Mouse (Mus musculus) CH12.LX (cell line): ENCODE measurements around the gene Wsb2. TPM values are rescaled to one million over a fixed set of nuclear protein-coding genes. Genes with fewer than 3 reads are reported as not detected.

Experiments
- DNase-seq: peaks from one replicate; pipeline ENCODE4 v3.0.0-alpha.2; 2013; ENCODE audit errors: extremely low read depth
- H3K27ac ChIP-seq: 2 replicates; pipeline ENCODE4 v1.5.1; 2012; ENCODE audit warnings: low read depth, mild to moderate bottlenecking, control low read depth, moderate library complexity; ENCODE audit not compliant: insufficient read depth
- H3K27me3 ChIP-seq: replicated peaks from 2 replicates; pipeline ENCODE3; 2012; ENCODE audit warnings: inconsistent platforms
- H3K36me3 ChIP-seq, 2 experiments: replicated peaks in 1 of 2; 2 replicates each; pipeline versions ENCODE3 to v1.6.1; 2012; ENCODE audit warnings: inconsistent platforms in 1 of 2, low read length in 1 of 2, mild to moderate bottlenecking in 1 of 2, mixed read lengths in 1 of 2, moderate library complexity in 1 of 2; ENCODE audit not compliant: control insufficient read depth in 1 of 2, insufficient read depth in 1 of 2
- H3K4me1 ChIP-seq, 2 experiments: 2 replicates each; pipeline ENCODE4 v1.6.1; 2012; ENCODE audit warnings: inconsistent platforms in 1 of 2, moderate library complexity in 1 of 2; ENCODE audit not compliant: insufficient read depth in 2 of 2, control insufficient read depth in 1 of 2
- H3K4me2 ChIP-seq: 2 replicates; pipeline ENCODE4 v1.6.1; 2012; ENCODE audit warnings: low read depth, mild to moderate bottlenecking, control low read depth; ENCODE audit not compliant: poor library complexity, insufficient read depth, severe bottlenecking
- H3K4me3 ChIP-seq, 3 experiments: fragments of 150-350 bp in 1 of 3; sonication (generic) in 1 of 3; replicated peaks in 1 of 3; 2 replicates each; pipeline versions ENCODE3 to v1.5.1; 2011 to 2012; ENCODE audit warnings: low read depth in 2 of 3, low read length in 2 of 3, mild to moderate bottlenecking in 2 of 3, moderate library complexity in 2 of 3, control low read depth in 1 of 3, improper control_type of control experiment in 1 of 3, inconsistent platforms in 1 of 3, mixed read lengths in 1 of 3; ENCODE audit not compliant: poor library complexity in 1 of 3
- H3K79me2 ChIP-seq: replicated peaks from 2 replicates; pipeline ENCODE4 v1.6.1; 2012; ENCODE audit warnings: mild to moderate bottlenecking, moderate library complexity; ENCODE audit not compliant: control insufficient read depth, poor library complexity, insufficient read depth, severe bottlenecking; ENCODE audit errors: extremely low read depth
- H3K9ac ChIP-seq: 2 replicates; pipeline ENCODE4 v1.6.1; 2012; ENCODE audit warnings: low read depth, mild to moderate bottlenecking, control low read depth, moderate library complexity; ENCODE audit not compliant: insufficient read depth
- H3K9me3 ChIP-seq: replicated peaks from 2 replicates; pipeline ENCODE3; 2012; ENCODE audit warnings: low read length, inconsistent platforms, mixed read lengths
- BHLHE40 ChIP-seq: IDR thresholded peaks from 2 replicates; pipeline ENCODE4 v1.6.1; 2011; ENCODE audit warnings: mild to moderate bottlenecking, low read depth, low read length, improper control_type of control experiment
- CHD1 ChIP-seq: IDR thresholded peaks from 2 replicates; pipeline ENCODE4 v1.6.1; 2012; ENCODE audit warnings: low read depth, low read length, improper control_type of control experiment, inconsistent platforms
- CTCF ChIP-seq, 2 experiments: IDR thresholded peaks in 1 of 2; conservative IDR thresholded peaks in 1 of 2; 2 replicates each; pipeline ENCODE4 v1.5.1; 2011 to 2012; ENCODE audit warnings: low read depth in 2 of 2, low read length in 2 of 2, improper control_type of control experiment in 1 of 2, inconsistent platforms in 1 of 2, mild to moderate bottlenecking in 1 of 2, moderate library complexity in 1 of 2
- ELF1 ChIP-seq: IDR thresholded peaks from 2 replicates; pipeline ENCODE4 v1.6.1; 2014; ENCODE audit warnings: low read depth, mild to moderate bottlenecking, inconsistent platforms, low read length, improper control_type of control experiment
- EP300 ChIP-seq: IDR thresholded peaks from 2 replicates; pipeline ENCODE4 v1.6.1; 2011; ENCODE audit warnings: low read length, improper control_type of control experiment
- JUN ChIP-seq: IDR thresholded peaks from 2 replicates; pipeline ENCODE4 v1.6.1; 2011; ENCODE audit warnings: low read depth, mild to moderate bottlenecking, low read length, improper control_type of control experiment, moderate library complexity; ENCODE audit not compliant: insufficient read depth
- MAX ChIP-seq: IDR thresholded peaks from 2 replicates; pipeline ENCODE4 v1.6.1; 2011; ENCODE audit warnings: low read length, improper control_type of control experiment
- MEF2A ChIP-seq: IDR thresholded peaks from 2 replicates; pipeline ENCODE4 v1.6.1; 2014; ENCODE audit warnings: low read depth, mild to moderate bottlenecking, inconsistent platforms, low read length, improper control_type of control experiment, borderline replicate concordance
- NELFE ChIP-seq: IDR thresholded peaks from 2 replicates; pipeline ENCODE4 v1.6.1; 2011; ENCODE audit warnings: low read depth, low read length, improper control_type of control experiment
- NRF1 ChIP-seq: IDR thresholded peaks from 2 replicates; pipeline ENCODE4 v1.6.1; 2014; ENCODE audit warnings: low read depth, mild to moderate bottlenecking, inconsistent platforms, low read length, improper control_type of control experiment, moderate library complexity
- PAX5 ChIP-seq: IDR thresholded peaks from 2 replicates; pipeline ENCODE4 v1.6.1; 2012; ENCODE audit warnings: low read length, inconsistent platforms, mixed read lengths
- POLR2A ChIP-seq: IDR thresholded peaks from 2 replicates; pipeline ENCODE4 v1.6.1; 2011; ENCODE audit warnings: low read depth, mild to moderate bottlenecking, improper control_type of control experiment, low read length
- RAD21 ChIP-seq: IDR thresholded peaks from 2 replicates; pipeline ENCODE4 v1.6.1; 2011; ENCODE audit warnings: low read depth, mild to moderate bottlenecking, low read length, improper control_type of control experiment, moderate library complexity
- SIN3A ChIP-seq: IDR thresholded peaks from 2 replicates; pipeline ENCODE4 v1.6.1; 2012; ENCODE audit warnings: low read length, improper control_type of control experiment, inconsistent platforms
- SMC3 ChIP-seq: IDR thresholded peaks from 2 replicates; pipeline ENCODE4 v1.6.1; 2011; ENCODE audit warnings: low read depth, low read length, improper control_type of control experiment
- TBP ChIP-seq: conservative IDR thresholded peaks from 2 replicates; pipeline ENCODE4 v1.6.1; 2011; ENCODE audit warnings: low read depth, low read length, improper control_type of control experiment
- TCF12 ChIP-seq: IDR thresholded peaks from 2 replicates; pipeline ENCODE4 v1.6.1; 2014; ENCODE audit warnings: low read depth, mild to moderate bottlenecking, inconsistent platforms, low read length, improper control_type of control experiment
- UBTF ChIP-seq: IDR thresholded peaks from 2 replicates; pipeline ENCODE4 v1.6.1; 2012; ENCODE audit warnings: low read depth, mild to moderate bottlenecking, inconsistent platforms, low read length, improper control_type of control experiment, moderate library complexity
- USF1 ChIP-seq: IDR thresholded peaks from 2 replicates; pipeline ENCODE4 v1.6.1; 2014; ENCODE audit warnings: low read depth, mild to moderate bottlenecking, inconsistent platforms, low read length, improper control_type of control experiment
- USF2 ChIP-seq: conservative IDR thresholded peaks from 2 replicates; pipeline ENCODE4 v1.6.1; 2011; ENCODE audit warnings: low read depth, low read length, improper control_type of control experiment
- ZC3H11A ChIP-seq: IDR thresholded peaks from 2 replicates; pipeline ENCODE4 v1.6.1; 2012; ENCODE audit warnings: low read depth, mild to moderate bottlenecking, inconsistent platforms, low read length, improper control_type of control experiment
- ZKSCAN1 ChIP-seq: IDR thresholded peaks from 2 replicates; pipeline ENCODE4 v1.6.1; 2012; ENCODE audit warnings: low read depth, inconsistent platforms, low read length, improper control_type of control experiment, borderline replicate concordance
- ZNF384 ChIP-seq: IDR thresholded peaks from 2 replicates; pipeline ENCODE4 v1.6.1; 2012; ENCODE audit warnings: low read depth, low read length, improper control_type of control experiment, inconsistent platforms
- dilution Hi-C: fragments of 300-500 bp; cut with MboI; formaldehyde crosslinking; loops from 2 replicates; pipeline ENCODE4 v1.14.3; 2020; ENCODE audit warnings: low sequenced_read_pairs; ENCODE audit not compliant: extremely low pct_unique_long_range_greater_than_20kb, extremely low pct_ligation_motif_present
- in situ Hi-C: fragments of 300-500 bp; cut with MboI; formaldehyde crosslinking; loops from 3 replicates; pipeline ENCODE4 v1.14.3; 2019; ENCODE audit warnings: low sequenced_read_pairs, low pct_ligation_motif_present, low pct_unique_long_range_greater_than_20kb, mixed read lengths
- polyA plus RNA-seq: library from polyadenylated mRNA; unstranded; fragments of >175 nt; gene quantifications from 2 replicates; pipeline ENCODE4 v1.2.1, GENCODE M21; 2012; ENCODE audit warnings: low read depth; ENCODE audit not compliant: insufficient read length
- total RNA-seq, 2 experiments: library from RNA; depleted of rRNA; stranded (reverse); fragments of 300-350 nt in 1 of 2; fragments of >200 nt in 1 of 2; gene quantifications; 2 replicates each; pipeline ENCODE4 v1.2.3; 2012 to 2014

Wsb2 gene
- total and polyA plus RNA-seq, 3 experiments = 36.1 to 44.2 (median 41.7) TPM

- DNase-seq = no peak
- TF ChIP-seq TCF12 (0 out of 2 replicates have a peak, but pooled peaks have one; percentile 55), JUN (no peak), SMC3 (peak; percentile 42; the same call in 1 of the 2 replicates), SIN3A (peak; percentile 43; the same call in 1 of the 2 replicates), BHLHE40 (peak; percentile 53), CTCF (conservative IDR thresholded peaks at IDR 0.05 in 1 of 2, IDR thresholded peaks at IDR 0.05 in 1 of 2; ENCODE audit: low read depth in 2 of 2, low read length in 2 of 2) (peak in 1 of 2 experiments; percentile 59; a peak in 2 of 4 replicates), NELFE (no peak), PAX5 (no peak), ZNF384 (peak; percentile 44), MEF2A (0 out of 2 replicates have a peak, but pooled peaks have one; percentile 12), USF1 (peak; percentile 64), MAX (peak; percentile 50; the same call in 1 of the 2 replicates), USF2 (peak; percentile 51; the same call in 1 of the 2 replicates), CHD1 (0 out of 2 replicates have a peak, but pooled peaks have one; percentile 53), RAD21 (peak; percentile 36)
- Histone ChIP-seq H3K79me2 (no peaks in the 10 kb centered on the region; the same call in 1 of the 2 replicates), H3K4me2 (peak overlapping the region; percentile 79), H3K9me3 (no peaks in the 10 kb centered on the region), H3K4me1 (peaks cover 0 to 25% of the 10 kb centered on the region in 2 experiments; a peak in 2 of 4 replicates), H3K36me3 (peaks cover 0 to 4% of the 10 kb centered on the region in 2 experiments), H3K4me3 (peak overlapping the region; percentile 62 to 79 (median 69)), H3K9ac (peak overlapping the region; percentile 49), H3K27me3 (peaks cover 6% of the 10 kb centered on the region), H3K27ac (peak overlapping the region; percentile 35; the same call in 1 of the 2 replicates)
- dilution Hi-C loops (no loop called here), in situ Hi-C loops (no loop called here)
Measured at GRCm38 (mm10) chr5:117415011-117415912, 58.2 kb downstream of the Wsb2 start.

DNA sequence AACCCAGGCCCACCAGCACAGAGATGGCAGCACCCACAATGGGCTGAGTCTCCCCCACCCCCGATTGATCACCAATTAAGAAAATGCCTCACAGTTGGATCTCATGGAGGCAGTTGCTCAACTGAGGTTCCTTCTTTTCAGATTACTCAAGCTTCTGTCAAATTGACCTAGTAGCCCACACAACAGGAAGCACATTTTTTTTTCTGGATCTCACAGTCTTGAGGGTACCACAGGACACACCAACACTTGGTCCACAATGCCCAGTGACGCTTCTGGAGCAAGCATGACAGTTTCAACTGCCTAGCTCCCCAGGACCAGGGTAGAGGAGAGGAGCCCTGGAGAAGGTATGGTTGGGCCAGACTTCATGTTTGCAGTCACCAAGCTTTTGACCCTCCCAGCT is 60.3 kb downstream of the Wsb2 start:
- H3K79me2 ChIP-seq = no peaks in the 10 kb centered on the region; the same call in 1 of the 2 replicates
- H3K4me2 ChIP-seq = no peak overlapping the region
- H3K27me3 ChIP-seq = no peaks in the 10 kb centered on the region
- peaks cover 2 to 25% of the 10 kb centered on the region in 2 experiments; a peak in 3 of 4 replicates for H3K4me1 ChIP-seq
- H3K4me3 ChIP-seq = no peak overlapping the region
- H3K9ac ChIP-seq = no peak overlapping the region
- in situ Hi-C loops = no loop called here
- DNase-seq = no peak
- peaks cover 0 to 4% of the 10 kb centered on the region in 2 experiments for H3K36me3 ChIP-seq
- no peak overlapping the region for H3K27ac ChIP-seq
- no peaks in the 10 kb centered on the region for H3K9me3 ChIP-seq
- no peak for TF ChIP-seq ZKSCAN1
- TF ChIP-seq MEF2A = no peak
- TF ChIP-seq EP300 = no peak
- TF ChIP-seq POLR2A = no peak
- no peak for TF ChIP-seq NRF1
- no peak for TF ChIP-seq ELF1
- TF ChIP-seq UBTF = no peak
- no peak for TF ChIP-seq TBP
- no peak for TF ChIP-seq USF2
- TF ChIP-seq ZC3H11A = no peak
- dilution Hi-C loops = no loop called here
